Mouse (Mus musculus): ENCODE results near the gene Itpr2. TPM values are rescaled to one million over a fixed set of nuclear protein-coding genes. Genes with fewer than 3 reads are reported as not detected.

The Itpr2 gene
- polyA plus RNA-seq, 1 experiment = 2.6 TPM

DNA sequence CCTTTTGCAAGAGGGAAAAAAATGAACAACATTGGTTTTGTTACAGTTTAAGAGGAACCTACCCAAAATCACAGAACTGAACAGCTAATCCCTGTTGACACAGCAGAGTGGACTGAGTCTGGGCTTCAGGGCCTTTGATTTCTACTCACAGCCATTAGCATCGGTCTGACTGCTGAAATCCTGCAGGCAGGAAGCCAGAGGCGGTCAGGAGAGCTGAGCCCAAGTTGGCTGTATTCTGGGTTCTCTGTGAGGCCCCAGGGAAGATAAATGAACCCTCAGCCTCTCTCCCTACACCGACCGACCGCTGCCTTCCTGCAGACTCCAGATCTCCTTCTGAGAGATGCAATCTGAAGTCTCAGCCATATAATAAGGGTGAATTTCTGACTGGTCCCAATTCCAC is 231.9 kb downstream of the Itpr2 start:
- TF ChIP-seq CEBPB (IDR thresholded peaks at IDR 0.05; ENCODE audit: low read depth) (no peak), FOSL1 (IDR thresholded peaks at IDR 0.05; ENCODE audit: insufficient read depth, low read length, poor library complexity, severe bottlenecking) (no peak), USF1 (IDR thresholded peaks at IDR 0.05; ENCODE audit: low read depth) (no peak), CTCF (IDR thresholded peaks at IDR 0.05; ENCODE audit: control insufficient read depth, insufficient read depth, insufficient read length) (no peak), MYOD1 (IDR thresholded peaks at IDR 0.05; ENCODE audit: control insufficient read depth, insufficient read length, low read depth) (no peak), MAX (IDR thresholded peaks at IDR 0.05) (no peak), MYOG (IDR thresholded peaks at IDR 0.05; ENCODE audit: control insufficient read depth, extremely low read depth, insufficient read length) (no peak)
- Histone ChIP-seq H3K79me2 (ENCODE audit: control insufficient read depth, insufficient read depth) (no peaks in the 10 kb centered on the region), H3ac (ENCODE audit: control insufficient read depth, insufficient read length, low read depth) (no peak overlapping the region), H3K27me3 (ENCODE audit: control insufficient read depth, insufficient read depth, insufficient read length) (no peaks in the 10 kb centered on the region), H3K4me3 (ENCODE audit: insufficient read depth, poor library complexity, severe bottlenecking) (no peak overlapping the region), H3K79me3 (ENCODE audit: low read depth) (no peaks in the 10 kb centered on the region), H3K36me3 (ENCODE audit: control insufficient read depth, insufficient read depth) (no peaks in the 10 kb centered on the region)

DNA sequence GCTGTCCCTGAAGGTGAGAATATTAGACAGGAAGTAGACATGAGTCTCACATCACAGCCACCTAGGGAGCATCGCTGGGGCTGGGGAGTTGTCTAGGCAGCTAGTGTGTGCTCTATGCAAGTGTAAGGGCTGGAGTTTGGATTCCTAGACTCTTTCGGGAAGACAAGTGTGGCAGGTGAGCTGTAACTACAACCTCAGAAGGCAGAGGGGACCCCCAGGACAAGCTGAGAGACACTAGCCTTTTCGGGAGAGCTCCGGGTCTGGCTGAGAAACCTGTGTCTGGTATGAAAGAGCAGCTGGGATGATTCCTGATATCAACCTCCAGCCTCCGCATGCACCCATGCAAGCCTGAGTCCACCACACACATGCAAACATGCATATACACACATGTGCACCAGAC is 232.7 kb downstream of the Itpr2 start:
- H3K79me3 ChIP-seq (ENCODE audit: low read depth) = no peaks in the 10 kb centered on the region
- H3K4me3 ChIP-seq (ENCODE audit: insufficient read depth, poor library complexity, severe bottlenecking) = no peak overlapping the region
- TF ChIP-seq MAX (IDR thresholded peaks at IDR 0.05) (no peak), MYOG (IDR thresholded peaks at IDR 0.05; ENCODE audit: control insufficient read depth, extremely low read depth, insufficient read length) (no peak), MYOD1 (IDR thresholded peaks at IDR 0.05; ENCODE audit: control insufficient read depth, insufficient read length, low read depth) (no peak), CTCF (IDR thresholded peaks at IDR 0.05; ENCODE audit: control insufficient read depth, insufficient read depth, insufficient read length) (no peak), FOSL1 (IDR thresholded peaks at IDR 0.05; ENCODE audit: insufficient read depth, low read length, poor library complexity, severe bottlenecking) (no peak), USF1 (IDR thresholded peaks at IDR 0.05; ENCODE audit: low read depth) (no peak), CEBPB (IDR thresholded peaks at IDR 0.05; ENCODE audit: low read depth) (no peak)
- H3K36me3 ChIP-seq (ENCODE audit: control insufficient read depth, insufficient read depth) = no peaks in the 10 kb centered on the region
- H3K79me2 ChIP-seq (ENCODE audit: control insufficient read depth, insufficient read depth) = no peaks in the 10 kb centered on the region
- no peak overlapping the region for H3ac ChIP-seq (ENCODE audit: control insufficient read depth, insufficient read length, low read depth)
- no peaks in the 10 kb centered on the region for H3K27me3 ChIP-seq (ENCODE audit: control insufficient read depth, insufficient read depth, insufficient read length)

DNA sequence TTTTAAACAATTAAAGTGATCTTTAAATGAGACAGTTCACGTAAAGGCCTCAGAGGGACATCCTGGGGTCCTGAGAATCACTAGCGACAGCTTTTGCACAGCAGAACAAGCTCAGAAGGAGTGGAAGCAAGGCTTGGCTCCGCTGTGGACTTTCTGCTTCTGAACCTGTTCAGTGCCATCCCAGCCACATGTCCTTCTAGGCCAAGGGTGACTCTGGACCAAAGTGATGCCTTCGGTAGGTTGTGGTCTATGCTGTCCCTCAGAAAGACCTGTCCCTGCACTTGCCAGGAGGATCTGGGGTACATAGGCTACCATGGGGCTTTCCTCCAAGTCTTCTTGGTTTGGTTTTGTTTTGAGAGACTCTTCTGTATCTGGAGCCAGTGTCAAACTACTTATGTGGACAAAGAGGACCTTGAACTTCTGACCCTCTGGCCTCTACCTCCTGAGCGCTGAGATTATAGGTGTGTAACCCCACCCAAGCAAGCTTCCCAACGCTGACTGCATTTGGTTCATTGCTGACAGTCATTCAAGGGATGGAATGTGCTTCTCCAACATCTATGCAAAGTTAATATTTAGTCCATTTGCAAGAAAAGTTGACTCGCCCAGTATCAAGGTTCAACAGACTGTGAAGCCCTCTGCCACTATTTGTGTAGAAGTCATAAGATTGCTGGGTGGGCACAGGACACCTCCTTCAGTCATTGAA is 241.2 kb downstream of the Itpr2 start:
- H3ac ChIP-seq (ENCODE audit: control insufficient read depth, insufficient read length, low read depth) = no peak overlapping the region
- H3K79me3 ChIP-seq (ENCODE audit: low read depth) = no peaks in the 10 kb centered on the region
- no peak for TF ChIP-seq FOSL1 (IDR thresholded peaks at IDR 0.05; ENCODE audit: insufficient read depth, low read length, poor library complexity, severe bottlenecking)
- no peak for TF ChIP-seq MYOG (IDR thresholded peaks at IDR 0.05; ENCODE audit: control insufficient read depth, extremely low read depth, insufficient read length)
- H3K79me2 ChIP-seq (ENCODE audit: control insufficient read depth, insufficient read depth) = no peaks in the 10 kb centered on the region
- no peaks in the 10 kb centered on the region for H3K27me3 ChIP-seq (ENCODE audit: control insufficient read depth, insufficient read depth, insufficient read length)
- H3K36me3 ChIP-seq (ENCODE audit: control insufficient read depth, insufficient read depth) = no peaks in the 10 kb centered on the region
- H3K4me3 ChIP-seq (ENCODE audit: insufficient read depth, poor library complexity, severe bottlenecking) = no peak overlapping the region

DNA sequence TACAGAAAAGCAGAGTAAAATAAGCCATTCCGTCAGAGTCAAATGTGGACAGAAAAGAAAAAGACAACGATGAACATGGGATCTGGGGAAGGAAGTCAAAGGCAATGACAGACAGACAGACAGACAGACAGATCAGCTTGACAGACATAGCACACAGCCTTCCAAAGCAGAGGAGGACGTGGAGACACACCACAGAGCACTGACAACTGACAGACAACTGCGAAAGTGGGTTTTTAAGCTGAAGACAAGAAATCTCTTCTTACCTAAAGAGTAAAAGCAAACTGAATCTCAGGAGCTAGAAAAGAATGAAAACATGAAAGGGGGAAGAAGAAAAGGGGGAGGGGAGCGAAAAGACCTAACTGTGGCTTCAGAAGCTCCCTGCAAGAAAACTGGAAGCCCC is 243.3 kb downstream of the Itpr2 start:
- Histone ChIP-seq H3K36me3 (ENCODE audit: control insufficient read depth, insufficient read depth) (no peaks in the 10 kb centered on the region), H3K79me2 (ENCODE audit: control insufficient read depth, insufficient read depth) (no peaks in the 10 kb centered on the region), H3K27me3 (ENCODE audit: control insufficient read depth, insufficient read depth, insufficient read length) (no peaks in the 10 kb centered on the region), H3ac (ENCODE audit: control insufficient read depth, insufficient read length, low read depth) (no peak overlapping the region), H3K79me3 (ENCODE audit: low read depth) (no peaks in the 10 kb centered on the region), H3K4me3 (ENCODE audit: insufficient read depth, poor library complexity, severe bottlenecking) (no peak overlapping the region)
- TF ChIP-seq USF1 (IDR thresholded peaks at IDR 0.05; ENCODE audit: low read depth) (no peak), MYOD1 (IDR thresholded peaks at IDR 0.05; ENCODE audit: control insufficient read depth, insufficient read length, low read depth) (no peak), MAX (IDR thresholded peaks at IDR 0.05) (no peak), CTCF (IDR thresholded peaks at IDR 0.05; ENCODE audit: control insufficient read depth, insufficient read depth, insufficient read length) (no peak), MYOG (IDR thresholded peaks at IDR 0.05; ENCODE audit: control insufficient read depth, extremely low read depth, insufficient read length) (no peak), FOSL1 (IDR thresholded peaks at IDR 0.05; ENCODE audit: insufficient read depth, low read length, poor library complexity, severe bottlenecking) (no peak), CEBPB (IDR thresholded peaks at IDR 0.05; ENCODE audit: low read depth) (no peak)

DNA sequence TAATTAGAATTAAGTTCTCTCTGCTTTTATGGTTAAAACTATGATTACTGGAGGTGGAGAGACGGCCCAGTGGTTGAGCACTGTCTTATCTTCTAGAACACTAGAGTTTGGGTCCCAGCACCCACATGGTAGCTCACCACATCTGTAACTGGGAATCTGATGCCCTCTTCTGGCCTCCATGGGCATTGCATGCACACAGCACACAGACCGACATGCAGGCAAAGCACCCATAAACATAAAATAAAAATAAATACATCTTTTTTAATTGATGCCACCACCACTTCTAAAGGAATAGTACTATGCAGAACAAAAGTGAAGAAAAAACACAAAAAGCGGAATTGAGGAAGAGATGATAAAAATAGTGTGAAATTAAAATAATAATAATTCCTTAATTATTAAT is 243.8 kb downstream of the Itpr2 start:
- no peaks in the 10 kb centered on the region for H3K27me3 ChIP-seq (ENCODE audit: control insufficient read depth, insufficient read depth, insufficient read length)
- no peaks in the 10 kb centered on the region for H3K36me3 ChIP-seq (ENCODE audit: control insufficient read depth, insufficient read depth)
- no peaks in the 10 kb centered on the region for H3K79me2 ChIP-seq (ENCODE audit: control insufficient read depth, insufficient read depth)
- no peaks in the 10 kb centered on the region for H3K79me3 ChIP-seq (ENCODE audit: low read depth)
- no peak overlapping the region for H3K4me3 ChIP-seq (ENCODE audit: insufficient read depth, poor library complexity, severe bottlenecking)
- no peak overlapping the region for H3ac ChIP-seq (ENCODE audit: control insufficient read depth, insufficient read length, low read depth)
- TF ChIP-seq CTCF (IDR thresholded peaks at IDR 0.05; ENCODE audit: control insufficient read depth, insufficient read depth, insufficient read length) = no peak
- TF ChIP-seq MYOD1 (IDR thresholded peaks at IDR 0.05; ENCODE audit: control insufficient read depth, insufficient read length, low read depth) = no peak
- no peak for TF ChIP-seq MYOG (IDR thresholded peaks at IDR 0.05; ENCODE audit: control insufficient read depth, extremely low read depth, insufficient read length)
- TF ChIP-seq USF1 (IDR thresholded peaks at IDR 0.05; ENCODE audit: low read depth) = no peak
- no peak for TF ChIP-seq FOSL1 (IDR thresholded peaks at IDR 0.05; ENCODE audit: insufficient read depth, low read length, poor library complexity, severe bottlenecking)
- no peak for TF ChIP-seq CEBPB (IDR thresholded peaks at IDR 0.05; ENCODE audit: low read depth)
- TF ChIP-seq MAX (IDR thresholded peaks at IDR 0.05) = no peak

Data from C2C12 (cell line).